Mouse (Mus musculus) neural tube, embryonic 11.5 days (tissue): ENCODE measurements around the gene Map3k11. TPM values are rescaled to one million over a fixed set of nuclear protein-coding genes. Genes with fewer than 3 reads are reported as not detected.

Experiments
- ATAC-seq: fragments of 200-750 bp; cut with Nextera tagmentation; 2 replicates; pipeline ENCODE4 v1.8.0; 2017; ENCODE audit warnings: moderate number of reproducible peaks, mild to moderate bottlenecking, moderate TSS enrichment, moderate library complexity; ENCODE audit not compliant: insufficient read depth, low FRiP score, low TSS enrichment
- DNase-seq: peaks from one replicate; pipeline ENCODE4 v3.0.0-alpha.2; 2015; ENCODE audit warnings: low spot score
- H3K27ac ChIP-seq: fragments of 300-500 bp; sonication (generic); 2 replicates; pipeline ENCODE4 v1.5.1; 2014; ENCODE audit warnings: low read depth, mild to moderate bottlenecking, low read length
- H3K27me3 ChIP-seq: fragments of 300-500 bp; sonication (generic); 2 replicates; pipeline ENCODE4 v1.6.1; 2014; ENCODE audit warnings: mild to moderate bottlenecking, low read length, mixed read lengths; ENCODE audit not compliant: control insufficient read depth, insufficient read depth
- H3K36me3 ChIP-seq: fragments of 300-500 bp; sonication (generic); 2 replicates; pipeline ENCODE4 v1.6.1; 2014; ENCODE audit warnings: mild to moderate bottlenecking, low read length, moderate library complexity, mixed read lengths; ENCODE audit not compliant: control insufficient read depth, insufficient read depth
- H3K4me1 ChIP-seq: fragments of 300-500 bp; sonication (generic); 2 replicates; pipeline ENCODE4 v1.6.1; 2014; ENCODE audit warnings: low read length, mixed read lengths; ENCODE audit not compliant: control insufficient read depth, insufficient read depth
- H3K4me2 ChIP-seq: fragments of 300-500 bp; sonication (generic); 2 replicates; pipeline ENCODE4 v1.6.1; 2014; ENCODE audit warnings: low read depth, mild to moderate bottlenecking, moderate library complexity
- H3K4me3 ChIP-seq: fragments of 300-500 bp; sonication (generic); 2 replicates; pipeline ENCODE4 v1.5.1; 2014; ENCODE audit warnings: low read depth, low read length
- H3K9ac ChIP-seq: fragments of 300-500 bp; sonication (generic); 2 replicates; pipeline ENCODE4 v1.6.1; 2014; ENCODE audit warnings: mild to moderate bottlenecking, low read length
- H3K9me3 ChIP-seq: fragments of 300-500 bp; sonication (generic); 2 replicates; pipeline ENCODE4 v1.6.1; 2016; ENCODE audit warnings: low read length; ENCODE audit not compliant: control insufficient read depth
- WGBS: fragments of 180-500 bp; shearing (Covaris S2); extraction: QIAGEN DNeasy Blood & Tissue Kit; methylation state at CpG from one replicate; pipeline ENCODE4 v1.1.7; 2014; 5-methylcytosine and 5-hydroxymethylcytosine counted together
- microRNA-seq: library from miRNA; unstranded; fragments of <30 nt; microRNA quantifications from one replicate; pipeline ENCODE4, GENCODE M21; 2016
- polyA plus RNA-seq: library from polyadenylated mRNA; unstranded; fragments of >200 nt; fragmentation: Nextera tagmentation; extraction: Ambion mirVana; gene quantifications from 2 replicates; pipeline ENCODE4 v1.2.1, GENCODE M21; 2014

Map3k11 gene
- polyA plus RNA-seq, 1 experiment from 2014 or later: 22.0 TPM

- DNase-seq (no peak), ATAC-seq (no peak)
- Histone ChIP-seq H3K36me3 (no peaks in the 10 kb centered on the region), H3K27me3 (peaks cover 49% of the 10 kb centered on the region), H3K4me3 (no peak overlapping the region), H3K4me1 (peaks cover 24% of the 10 kb centered on the region), H3K9me3 (no peaks in the 10 kb centered on the region), H3K4me2 (no peak overlapping the region), H3K27ac (no peak overlapping the region), H3K9ac (no peak overlapping the region)
- WGBS: 65% methylated on average over 5 of the region's 5 CpGs
Observed at GRCm38 (mm10) chr19:5743576-5743975, 55.0 kb downstream of the Map3k11 start.

GRCm38 (mm10) chr19:5745756-5746710 lies 57.5 kb downstream of the Map3k11 start:
- Histone ChIP-seq H3K4me1 (peaks cover 24% of the 10 kb centered on the region), H3K27me3 (peaks cover 56% of the 10 kb centered on the region), H3K36me3 (no peaks in the 10 kb centered on the region), H3K9ac (0 out of 2 replicates have a peak overlapping the region, but pooled peaks have one; percentile 16), H3K4me3 (peak overlapping the region; percentile 20; the same call in 1 of the 2 replicates), H3K4me2 (peak overlapping the region; percentile 39), H3K9me3 (no peaks in the 10 kb centered on the region; the same call in 1 of the 2 replicates), H3K27ac (no peak overlapping the region)
- DNase-seq: peak; percentile 26
- 3% methylated on average over 36 of the region's 36 CpGs for WGBS
- ATAC-seq: no peak

GRCm38 (mm10) chr19:5746907-5747363 lies 58.4 kb downstream of the Map3k11 start:
- Histone ChIP-seq H3K4me3 (no peak overlapping the region), H3K36me3 (no peaks in the 10 kb centered on the region), H3K9me3 (no peaks in the 10 kb centered on the region; the same call in 1 of the 2 replicates), H3K27me3 (peaks cover 61% of the 10 kb centered on the region), H3K27ac (no peak overlapping the region), H3K4me2 (no peak overlapping the region), H3K4me1 (peaks cover 24% of the 10 kb centered on the region), H3K9ac (no peak overlapping the region)
- DNase-seq: no peak
- 31% methylated on average over 12 of the region's 12 CpGs for WGBS
- ATAC-seq: no peak

GRCm38 (mm10) chr19:5749476-5749875 lies 60.9 kb downstream of the Map3k11 start:
- Histone ChIP-seq H3K9ac (no peak overlapping the region), H3K4me2 (no peak overlapping the region), H3K27ac (no peak overlapping the region), H3K9me3 (no peaks in the 10 kb centered on the region; the same call in 1 of the 2 replicates), H3K4me1 (peaks cover 16% of the 10 kb centered on the region), H3K4me3 (no peak overlapping the region), H3K27me3 (peaks cover 57% of the 10 kb centered on the region), H3K36me3 (no peaks in the 10 kb centered on the region)
- 90% methylated on average over 6 of the region's 6 CpGs for WGBS
- DNase-seq (no peak), ATAC-seq (no peak)

- H3K27me3 ChIP-seq: peaks cover 48% of the 10 kb centered on the region
- H3K4me2 ChIP-seq: no peak overlapping the region
- DNase-seq (no peak), ATAC-seq (no peak)
- H3K4me3 ChIP-seq: no peak overlapping the region; the same call in 1 of the 2 replicates
- peaks cover 10% of the 10 kb centered on the region for H3K4me1 ChIP-seq
- no peak overlapping the region for H3K27ac ChIP-seq
- H3K9me3 ChIP-seq: no peaks in the 10 kb centered on the region; the same call in 1 of the 2 replicates
- WGBS: 5% methylated on average over 22 of the region's 22 CpGs
- no peak overlapping the region for H3K9ac ChIP-seq
- no peaks in the 10 kb centered on the region for H3K36me3 ChIP-seq
Observed at GRCm38 (mm10) chr19:5750951-5751350, 62.4 kb downstream of the Map3k11 start.

GRCm38 (mm10) chr19:5751742-5752141 lies 63.2 kb downstream of the Map3k11 start:
- Histone ChIP-seq H3K4me2 (no peak overlapping the region), H3K9ac (no peak overlapping the region), H3K27ac (no peak overlapping the region), H3K27me3 (peaks cover 46% of the 10 kb centered on the region), H3K4me1 (peaks cover 8% of the 10 kb centered on the region; the same call in 1 of the 2 replicates), H3K9me3 (no peaks in the 10 kb centered on the region; the same call in 1 of the 2 replicates), H3K36me3 (no peaks in the 10 kb centered on the region), H3K4me3 (no peak overlapping the region)
- no peak for ATAC-seq
- WGBS: 4% methylated on average over 20 of the region's 20 CpGs
- no peak for DNase-seq

Small RNA genes within 50 kb of the gene (microRNA-seq; reads per million reads assigned to microRNA genes)
- not detected for gene Mir6987

Other genes starting within 250 kb of the Map3k11 start
- not detected in 2 replicates for gene Fosl1, start 241.2 kb upstream of the Map3k11 start, polyA plus RNA-seq
- 7.9 and 8.3 TPM in 2 replicates for gene Ccdc85b, start 230.8 kb upstream of the Map3k11 start, polyA plus RNA-seq
- 110 and 119 TPM in 2 replicates for gene Fibp, start 228.1 kb upstream of the Map3k11 start, polyA plus RNA-seq
- 1.7 and 3.6 TPM in 2 replicates for gene Ctsw, start 220.2 kb upstream of the Map3k11 start, polyA plus RNA-seq
- gene Efemp2, start 214.8 kb upstream of the Map3k11 start, polyA plus RNA-seq: 55.5 and 55.6 TPM in 2 replicates
- gene Mus81, start 200.3 kb upstream of the Map3k11 start, polyA plus RNA-seq: 39.0 and 41.9 TPM in 2 replicates
- gene Cfl1, start 198.3 kb upstream of the Map3k11 start, polyA plus RNA-seq: 3,817 and 3,867 TPM in 2 replicates
- gene 1700020D05Rik, start 185.0 kb upstream of the Map3k11 start, polyA plus RNA-seq: 0.31 TPM in 1 of 2 replicates, not detected in the other
- 20.9 and 23.0 TPM in 2 replicates for gene Snx32, start 178.2 kb upstream of the Map3k11 start, polyA plus RNA-seq
- 0.24 and 0.32 TPM in 2 replicates for gene Ovol1, start 128.1 kb upstream of the Map3k11 start, polyA plus RNA-seq
- 2.3 and 2.6 TPM in 2 replicates for gene Ap5b1, start 120.7 kb upstream of the Map3k11 start, polyA plus RNA-seq
- 131 and 137 TPM in 2 replicates for gene Rnaseh2c, start 86.9 kb upstream of the Map3k11 start, polyA plus RNA-seq
- 36.3 and 36.5 TPM in 2 replicates for gene Kat5, start 78.5 kb upstream of the Map3k11 start, polyA plus RNA-seq
- gene Rela, start 51.3 kb upstream of the Map3k11 start, polyA plus RNA-seq: 32.5 and 34.4 TPM in 2 replicates
- 17.0 and 19.3 TPM in 2 replicates for gene Sipa1, start 25.0 kb upstream of the Map3k11 start, polyA plus RNA-seq
- 26.9 and 27.7 TPM in 2 replicates for gene Pcnx3, start 166 bp downstream of the Map3k11 start, polyA plus RNA-seq
- gene Kcnk7, start 15.6 kb downstream of the Map3k11 start, polyA plus RNA-seq: not detected in 2 replicates
- gene Ehbp1l1, start 37.6 kb downstream of the Map3k11 start, polyA plus RNA-seq: 5.1 and 6.8 TPM in 2 replicates
- gene Fam89b, start 40.9 kb downstream of the Map3k11 start, polyA plus RNA-seq: 167 and 184 TPM in 2 replicates
- 5.2 and 9.7 TPM in 2 replicates for gene Ltbp3, start 52.2 kb downstream of the Map3k11 start, polyA plus RNA-seq
- 63.9 and 67.4 TPM in 2 replicates for gene Scyl1, start 82.7 kb downstream of the Map3k11 start, polyA plus RNA-seq
- 19.9 and 20.7 TPM in 2 replicates for gene Frmd8, start 186.5 kb downstream of the Map3k11 start, polyA plus RNA-seq
- 0.74 and 1.7 TPM in 2 replicates for gene Slc25a45, start 189.1 kb downstream of the Map3k11 start, polyA plus RNA-seq
- gene Tigd3, start 205.4 kb downstream of the Map3k11 start, polyA plus RNA-seq: 5.7 and 6.6 TPM in 2 replicates
- 195 and 225 TPM in 2 replicates for gene Dpf2, start 224.3 kb downstream of the Map3k11 start, polyA plus RNA-seq
- gene Cdc42ep2, start 236.1 kb downstream of the Map3k11 start, polyA plus RNA-seq: 3.9 and 4.0 TPM in 2 replicates